Comparison of ENCODE assay signal across 11 mouse cellular contexts in genomic region chr12:16593014-16593413, GRCm38 (mm10).
"Had no signal": no experiment of that assay in that cellular context is flagged by ENCODE, and none has a peak within 500 bp of the region (broad histone marks: within the 10 kb centered on the region; RNA-seq: fewer than 3 reads in every experiment).

No protein-coding gene starts in this region.

- H3K9me3 ChIP-seq: kidney, embryonic 15.5 days; liver, embryonic 12.5 days; midbrain, embryonic 15.5 days; neural tube, embryonic 13.5 days had no signal

- H3K36me3 ChIP-seq: kidney, embryonic 15.5 days; liver, embryonic 12.5 days; midbrain, embryonic 15.5 days; neural tube, embryonic 13.5 days had no signal

- H3K27ac ChIP-seq: kidney, embryonic 15.5 days; liver, embryonic 12.5 days; midbrain, embryonic 15.5 days; neural tube, embryonic 13.5 days had no signal

- H3K27me3 ChIP-seq: kidney, embryonic 15.5 days; liver, embryonic 12.5 days; midbrain, embryonic 15.5 days; neural tube, embryonic 13.5 days had no signal

- ATAC-seq: liver, embryonic 12.5 days; midbrain, embryonic 15.5 days had no signal

- H3K4me3 ChIP-seq: kidney, embryonic 15.5 days; liver, embryonic 12.5 days; midbrain, embryonic 15.5 days; neural tube, embryonic 13.5 days had no signal

- DNase-seq: kidney, adult 2 months; kidney, postnatal 14 days; left cerebral cortex, postnatal 4 days; lung, postnatal 4 days; right cerebral cortex, postnatal 14 days; thymus, adult 18-20 months had no signal

- H3K9ac ChIP-seq: kidney, embryonic 15.5 days; liver, embryonic 12.5 days; midbrain, embryonic 15.5 days; neural tube, embryonic 13.5 days had no signal

- H3K4me2 ChIP-seq: kidney, embryonic 15.5 days; liver, embryonic 12.5 days; midbrain, embryonic 11.5 days; midbrain, embryonic 15.5 days; neural tube, embryonic 13.5 days had no signal
